Mouse (Mus musculus) cortical plate, adult 2 months (tissue): ENCODE data around the gene Hadhb. TPM values are rescaled to one million over a fixed set of nuclear protein-coding genes. Genes with fewer than 3 reads are reported as not detected.

Experiments
- H3K27ac ChIP-seq: fragments of 200-500 bp; 2 replicates; pipeline ENCODE4 v1.5.1; 2012; ENCODE audit warnings: low read length, control low read depth, inconsistent platforms; ENCODE audit not compliant: insufficient read depth
- H3K4me1 ChIP-seq: fragments of 200-500 bp; 2 replicates; pipeline ENCODE4 v1.6.1; 2011; ENCODE audit warnings: low read length; ENCODE audit not compliant: control insufficient read depth, insufficient read depth
- H3K4me3 ChIP-seq: fragments of 200-500 bp; 2 replicates; pipeline ENCODE4 v1.5.1; 2011; ENCODE audit warnings: mild to moderate bottlenecking, low read length, control low read depth; ENCODE audit not compliant: insufficient read depth
- CTCF ChIP-seq: fragments of 200-500 bp; IDR thresholded peaks from 2 replicates; pipeline ENCODE4 v1.5.1; 2011; ENCODE audit warnings: mild to moderate bottlenecking, control low read depth, low read length; ENCODE audit not compliant: insufficient read depth; ENCODE audit errors: extremely low read depth
- POLR2A ChIP-seq: fragments of 200-500 bp; IDR thresholded peaks from 2 replicates; pipeline ENCODE4 v1.6.1; 2011; ENCODE audit warnings: mild to moderate bottlenecking, low read length, control low read depth; ENCODE audit not compliant: insufficient read depth; ENCODE audit errors: extremely low read depth
- polyA plus RNA-seq: library from polyadenylated mRNA; depleted of rRNA; stranded (reverse); fragments of >200 nt; gene quantifications from 2 replicates; pipeline ENCODE4 v1.2.3, GENCODE M21; 2012; rRNA removed

Gene Hadhb
- polyA plus RNA-seq, 1 experiment: 94.8 TPM

GRCm38 (mm10) chr5:30230901-30231300 is 75.9 kb downstream of the Hadhb start:
- H3K4me3 ChIP-seq: no peak overlapping the region; the same call in 1 of the 2 replicates
- TF ChIP-seq POLR2A (no peak), CTCF (peak; percentile 53)
- H3K27ac ChIP-seq: no peak overlapping the region
- no peaks in the 10 kb centered on the region for H3K4me1 ChIP-seq

GRCm38 (mm10) chr5:30231891-30232270 is 76.8 kb downstream of the Hadhb start:
- peak overlapping the region; percentile 61 for H3K4me3 ChIP-seq
- peak overlapping the region; percentile 29; the same call in 1 of the 2 replicates for H3K27ac ChIP-seq
- TF ChIP-seq CTCF (no peak), POLR2A (no peak)
- no peaks in the 10 kb centered on the region for H3K4me1 ChIP-seq

- TF ChIP-seq POLR2A (peak; percentile 99), CTCF (no peak)
- Histone ChIP-seq H3K4me1 (no peaks in the 10 kb centered on the region), H3K27ac (peak within 1 kb of the TSS; percentile 51), H3K4me3 (peak within 1 kb of the TSS; percentile 61)
Observed at GRCm38 (mm10) chr5:30232271-30232971, 77.4 kb downstream of the Hadhb start, which contains the start of gene Selenoi. Gene Selenoi (plus strand): TSS chr5:30232581.

GRCm38 (mm10) chr5:30233042-30233441 is 78.0 kb downstream of the Hadhb start:
- Histone ChIP-seq H3K27ac (peak overlapping the region; percentile 51), H3K4me3 (peak overlapping the region; percentile 61), H3K4me1 (no peaks in the 10 kb centered on the region)
- no peak for TF ChIP-seq CTCF
- no peak for TF ChIP-seq POLR2A

- no peak for TF ChIP-seq CTCF
- no peak for TF ChIP-seq POLR2A
- no peak overlapping the region; the same call in 1 of the 2 replicates for H3K4me3 ChIP-seq
Observed at GRCm38 (mm10) chr5:30233979-30234378, 78.9 kb downstream of the Hadhb start.

More at GRCm38 (mm10) chr5:30233979-30234378, 78.9 kb downstream of the Hadhb start:
- no peaks in the 10 kb centered on the region for H3K4me1 ChIP-seq
- H3K27ac ChIP-seq: no peak overlapping the region

Other genes starting within 250 kb of the Hadhb start
- gene Il6, start 142.1 kb upstream of the Hadhb start, polyA plus RNA-seq: not detected in 2 replicates
- 3.3 and 4.0 TPM in 2 replicates for gene Tyms, start 81.6 kb upstream of the Hadhb start, polyA plus RNA-seq
- gene Garem2, start 50.1 kb upstream of the Hadhb start, polyA plus RNA-seq: 14.0 and 14.6 TPM in 2 replicates
- gene 3110082J24Rik, start 49.2 kb upstream of the Hadhb start, polyA plus RNA-seq: 3.8 and 4.6 TPM in 2 replicates
- gene Hadha, start 86 bp upstream of the Hadhb start, polyA plus RNA-seq: 64.9 and 67.7 TPM in 2 replicates
- gene Adgrf3, start 50.5 kb downstream of the Hadhb start, polyA plus RNA-seq: not detected in 2 replicates
- gene Selenoi, start 77.3 kb downstream of the Hadhb start, polyA plus RNA-seq: 29.2 and 32.9 TPM in 2 replicates
- gene Drc1, start 126.1 kb downstream of the Hadhb start, polyA plus RNA-seq: 12.2 and 13.7 TPM in 2 replicates